Mouse (Mus musculus) cerebellum, postnatal 36 days (tissue): Measurements from ENCODE around the gene Hnrnpab.
A peak's percentile ranks its signal among the peaks of the same experiment; 100 is the strongest.

ENCODE experiments used
- DNase-seq, 2 experiments: peaks; one replicate each; pipeline ENCODE4 v3.0.0; 2021 to 2022; ENCODE audit warnings: mixed read lengths in 2 of 2

The Hnrnpab gene

GRCm38 (mm10) chr11:51602253-51602652, 4.4 kb downstream of the Hnrnpab start:
- DNase-seq: no peak

DNA sequence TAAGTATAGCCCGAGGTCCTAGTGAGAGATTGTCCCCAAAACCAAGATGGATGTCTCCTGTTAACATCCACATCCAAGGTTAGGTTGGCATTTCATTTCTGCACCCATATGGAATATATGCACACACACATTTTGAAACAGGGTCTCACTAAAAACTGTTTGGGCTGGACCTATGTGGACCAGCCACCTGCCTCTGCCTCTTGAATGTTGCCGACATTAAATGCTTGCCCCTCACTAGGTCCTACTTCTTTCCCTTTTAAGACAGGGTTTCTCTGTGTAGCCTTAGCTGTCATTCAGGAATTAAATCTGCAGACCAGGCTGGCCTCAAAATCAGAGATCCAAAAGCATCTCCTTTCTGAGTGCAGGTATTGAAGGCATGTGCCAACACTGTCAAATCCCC, 9.1 kb downstream of the Hnrnpab start:
- no peak for DNase-seq

DNA sequence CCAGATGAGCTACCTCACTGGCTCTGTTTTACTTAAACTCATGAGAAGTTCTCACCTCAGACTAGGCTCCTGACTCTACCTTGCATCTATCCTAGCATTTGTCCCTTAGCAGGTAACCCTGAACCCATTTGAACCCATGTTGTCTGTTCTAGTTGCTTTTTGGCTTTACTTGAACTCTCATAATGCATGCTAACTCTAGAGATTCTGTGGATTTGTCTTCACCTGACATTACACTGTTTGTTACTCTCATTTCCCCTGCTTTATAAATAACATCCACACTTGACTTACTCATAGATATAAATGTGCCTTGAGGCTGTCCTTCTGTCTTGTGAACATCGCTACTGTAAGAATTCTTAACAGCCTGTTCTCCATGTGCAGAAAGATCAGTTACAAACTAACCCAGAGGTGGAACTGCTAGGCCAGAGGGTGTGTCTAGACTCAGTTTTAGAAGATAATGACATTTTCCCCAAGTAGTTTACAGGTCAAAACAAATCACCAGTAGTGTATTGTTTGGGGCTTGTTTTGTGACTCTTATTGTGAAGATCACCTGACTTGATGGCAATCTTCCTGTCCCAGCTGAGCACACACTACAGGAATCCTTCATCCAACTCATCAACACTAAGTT, 11.1 kb downstream of the Hnrnpab start:
- no peak for DNase-seq

GRCm38 (mm10) chr11:51594715-51595350, 11.8 kb downstream of the Hnrnpab start:
- DNase-seq: no peak

- no peak for DNase-seq
These were observed 12.8 kb downstream of the Hnrnpab start for GRCm38 (mm10) chr11:51593849-51594248.

GRCm38 (mm10) chr11:51593368-51593767, 13.3 kb downstream of the Hnrnpab start:
- no peak for DNase-seq

GRCm38 (mm10) chr11:51591915-51592314, 14.7 kb downstream of the Hnrnpab start:
- no peak for DNase-seq

- DNase-seq: no peak
These were observed 15.5 kb downstream of the Hnrnpab start for GRCm38 (mm10) chr11:51591168-51591567.

- DNase-seq: no peak
These were observed 16.6 kb downstream of the Hnrnpab start for GRCm38 (mm10) chr11:51590002-51590401.

DNA sequence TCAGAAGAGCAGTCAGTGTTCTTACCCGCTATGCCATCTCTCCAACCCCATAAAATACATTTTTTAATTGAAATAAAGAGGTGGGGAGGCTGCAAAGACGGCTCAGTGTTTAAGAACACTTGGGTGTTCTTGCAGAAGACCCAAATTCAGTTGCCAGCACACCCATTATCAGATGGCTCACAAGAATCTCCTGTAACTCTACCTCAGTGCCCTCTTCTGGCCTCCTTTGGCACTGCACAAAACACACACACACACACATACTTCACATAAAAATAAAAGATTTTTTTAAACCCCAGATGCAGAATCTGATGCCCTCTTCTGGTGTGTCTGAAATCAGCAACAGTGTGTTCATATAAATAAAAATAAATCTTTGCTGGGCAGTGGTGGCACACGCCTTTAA, 17.8 kb downstream of the Hnrnpab start:
- DNase-seq: no peak

- no peak for DNase-seq
These were observed 19.6 kb downstream of the Hnrnpab start for GRCm38 (mm10) chr11:51587059-51587458.

GRCm38 (mm10) chr11:51586411-51586810, 20.2 kb downstream of the Hnrnpab start:
- no peak for DNase-seq

DNA sequence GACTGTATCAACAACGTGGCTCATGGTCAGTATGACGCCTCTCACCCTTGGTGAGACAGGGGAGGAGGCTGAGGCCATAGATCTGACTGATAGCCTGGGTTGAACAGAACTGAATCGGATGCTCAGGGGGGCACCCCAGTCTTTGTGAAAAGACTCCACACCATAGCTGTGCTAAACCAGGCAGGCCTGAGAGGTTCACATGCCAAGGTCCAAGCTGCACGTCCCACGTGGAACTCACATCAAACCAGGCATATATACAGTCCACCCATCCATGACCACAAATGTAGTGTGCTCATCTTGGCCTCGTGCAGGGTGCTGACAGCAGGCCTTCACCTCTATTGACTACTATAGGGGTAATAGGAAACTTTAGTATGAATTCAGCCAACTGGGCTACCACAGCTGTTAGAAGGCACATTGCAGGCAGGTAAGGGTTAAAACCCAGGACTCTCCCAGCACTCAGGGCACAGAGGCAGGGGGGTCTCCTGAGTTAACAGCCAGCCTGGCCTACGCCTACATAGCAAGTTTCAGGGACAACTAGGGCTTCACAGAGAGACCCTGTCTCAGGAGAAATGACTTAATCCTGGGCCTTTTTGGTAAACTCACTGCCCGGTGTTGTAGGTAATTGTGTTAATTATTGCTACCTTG, 20.9 kb downstream of the Hnrnpab start:
- DNase-seq: no peak

GRCm38 (mm10) chr11:51584431-51585248, 22.0 kb downstream of the Hnrnpab start, which contains the start of gene Phykpl:
Gene Phykpl, plus strand, starts transcription at chr11:51584757.
- peak; percentile 94 to 95 for DNase-seq

DNA sequence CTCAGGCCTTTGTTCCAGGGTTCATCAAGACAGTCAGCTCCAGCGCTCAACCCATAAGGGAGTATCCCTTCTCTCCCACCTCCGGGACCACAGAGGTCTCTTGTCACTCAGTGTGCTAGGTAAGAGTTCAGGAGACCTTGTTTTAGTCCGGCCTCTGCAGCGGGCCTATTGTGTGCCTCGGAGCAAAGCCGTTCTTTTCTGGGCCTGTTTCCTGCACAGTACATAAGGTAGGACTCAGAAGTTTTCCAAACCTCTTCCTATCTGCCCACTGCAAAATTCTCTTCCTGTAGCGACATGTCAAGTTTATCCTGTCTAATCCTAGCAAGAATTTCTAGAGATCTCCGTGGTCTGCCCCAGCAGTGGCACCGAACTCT, 22.6 kb downstream of the Hnrnpab start:
- DNase-seq: no peak

DNA sequence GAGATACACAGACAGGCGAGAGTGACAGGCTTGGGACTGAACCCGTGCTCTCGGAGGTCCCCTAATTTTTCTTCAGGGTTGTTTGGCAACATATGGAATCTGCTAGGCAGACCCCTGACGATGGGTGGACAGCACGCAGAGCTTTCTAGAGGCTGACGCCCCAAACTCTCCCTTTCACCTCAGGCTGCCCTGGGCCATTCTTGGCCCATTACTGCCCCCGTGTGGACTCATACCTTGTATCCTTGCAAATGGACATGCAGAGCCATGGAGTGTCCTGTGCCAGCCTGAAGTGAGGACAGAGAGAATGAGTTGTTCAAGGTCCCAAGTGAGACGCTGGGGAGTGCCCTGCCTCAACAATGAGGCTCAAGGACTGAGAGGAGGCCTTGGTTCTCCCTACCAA, 23.9 kb downstream of the Hnrnpab start:
- DNase-seq: peak; percentile 72 to 74

GRCm38 (mm10) chr11:51579024-51579423, 27.6 kb downstream of the Hnrnpab start:
- DNase-seq: no peak

GRCm38 (mm10) chr11:51577587-51577986, 29.1 kb downstream of the Hnrnpab start:
- no peak for DNase-seq

GRCm38 (mm10) chr11:51576454-51576853, 30.2 kb downstream of the Hnrnpab start:
- no peak for DNase-seq

- no peak for DNase-seq
These were observed 37.8 kb downstream of the Hnrnpab start for GRCm38 (mm10) chr11:51568801-51569200.

DNA sequence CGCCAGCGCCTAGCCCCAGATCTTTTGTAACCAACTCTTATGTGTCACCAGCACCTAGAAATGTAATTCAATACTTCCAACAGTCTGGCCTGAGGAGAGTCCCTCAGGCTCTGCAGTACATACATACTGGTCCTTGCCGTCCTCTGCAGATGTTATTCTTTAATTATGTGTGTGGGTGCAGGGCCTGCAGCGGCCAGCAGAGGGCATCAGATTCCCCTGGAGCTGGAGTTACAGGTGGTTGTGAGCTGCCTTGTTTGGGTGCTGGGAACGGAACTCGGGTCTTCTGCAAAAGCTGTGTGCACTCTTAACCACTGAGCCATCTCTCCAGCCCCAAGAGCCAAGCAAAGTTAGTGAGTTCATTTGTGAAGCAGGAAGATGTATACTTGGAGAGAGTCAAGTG, 40.7 kb downstream of the Hnrnpab start:
- no peak for DNase-seq

DNA sequence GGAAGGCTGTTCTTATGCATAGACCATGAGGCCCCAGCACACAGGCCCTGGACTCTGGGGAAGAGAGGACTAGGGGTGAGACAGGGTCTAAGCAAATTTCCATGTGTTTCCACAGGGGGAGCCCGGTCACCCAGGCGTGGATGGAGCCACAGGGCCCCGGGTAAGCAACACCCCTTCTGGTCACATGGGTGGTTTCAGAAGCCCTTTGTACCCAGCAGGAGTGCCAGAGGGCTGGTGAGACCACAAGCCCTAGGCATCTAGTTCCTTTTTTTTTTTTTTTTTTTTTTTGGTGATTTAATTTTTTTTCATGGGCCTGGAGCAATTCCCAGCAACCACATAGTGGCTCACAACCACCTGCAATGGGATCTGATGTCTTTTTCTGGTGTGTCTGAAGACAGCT, 41.6 kb downstream of the Hnrnpab start:
- DNase-seq: no peak

DNA sequence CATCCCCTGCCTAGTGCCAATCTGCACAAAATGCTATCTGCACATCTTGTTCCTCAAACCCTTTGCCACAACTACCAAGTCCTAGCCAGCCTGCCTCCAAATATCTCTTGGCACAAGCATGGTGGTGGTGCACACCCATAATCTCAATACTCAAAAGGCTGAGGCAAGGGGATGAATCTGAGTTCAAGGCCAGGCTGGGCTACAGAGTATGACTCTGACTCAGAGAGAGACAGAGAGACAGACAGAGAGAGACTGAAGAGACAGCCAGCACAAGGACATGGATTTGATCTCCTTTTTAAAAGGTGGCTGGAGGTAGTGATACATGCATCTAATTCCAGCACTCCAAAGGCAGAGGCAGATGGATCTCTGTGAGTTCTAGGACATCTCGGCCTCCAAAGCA, 43.4 kb downstream of the Hnrnpab start:
- no peak for DNase-seq
